Mouse (Mus musculus): ENCODE results near the gene Apoc4. TPM values are rescaled to one million over a fixed set of nuclear protein-coding genes. Genes with fewer than 3 reads are reported as not detected.
A peak's percentile ranks its signal among the peaks of the same experiment; 100 is the strongest.
"Not testable (repeated sequence)": the region's sequence is repeated elsewhere in the genome, so short reads cannot be mapped to it uniquely, and the experiment has no call there.

The Apoc4 gene
- total RNA-seq, 2 experiments from 2014 or later: not detected

DNA sequence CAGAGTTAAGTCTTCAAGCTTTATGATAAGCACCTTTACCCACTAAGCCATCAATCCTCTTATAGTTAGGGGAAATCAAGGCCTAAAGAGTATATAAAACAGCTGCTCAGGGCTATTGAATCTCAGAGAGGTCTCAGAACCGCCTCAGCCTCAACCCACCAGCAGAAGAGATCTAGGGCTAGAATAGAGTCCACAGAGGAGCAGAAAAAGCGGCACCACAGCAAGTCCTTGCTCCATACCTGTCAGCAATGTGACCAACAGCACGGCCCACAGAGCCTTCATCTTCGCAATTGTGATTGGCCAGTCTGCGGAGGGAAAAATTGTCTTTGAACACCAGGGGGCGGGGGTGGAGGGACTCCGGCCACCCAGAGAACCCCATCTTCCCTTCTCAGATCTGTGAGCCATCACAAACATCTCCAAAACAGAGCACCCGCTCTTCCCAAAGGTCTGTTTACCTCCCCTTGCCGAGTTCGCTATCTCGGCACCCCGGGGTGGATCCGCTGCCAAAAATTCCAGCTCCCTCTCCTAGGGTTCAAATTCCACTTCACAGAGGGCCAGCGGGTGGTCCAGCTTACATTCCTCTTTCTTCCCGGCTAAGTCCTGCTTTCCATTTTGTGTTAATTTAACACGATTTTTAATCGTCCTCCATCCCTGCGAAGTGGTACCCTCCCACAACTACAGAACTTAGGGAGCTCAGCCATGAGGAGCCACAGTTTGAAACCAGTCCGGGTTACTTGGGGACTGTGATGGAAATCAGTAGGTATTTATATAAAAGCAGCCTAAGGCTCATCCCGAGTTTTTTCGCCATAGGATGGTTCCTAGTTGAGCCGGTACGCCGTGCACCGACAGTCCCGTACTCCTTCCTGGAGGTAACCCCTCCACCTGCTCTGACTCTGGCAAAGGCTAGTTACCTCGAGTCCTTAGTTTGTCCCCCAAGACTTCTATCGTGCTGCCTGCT is 16.9 kb upstream of the Apoc4 start:
- H3K27ac ChIP-seq: peak overlapping the region; percentile 69
- H3K4me3 ChIP-seq: peak overlapping the region; percentile 43
- peak; percentile 15 for TF ChIP-seq CTCF (IDR thresholded peaks at IDR 0.05)
- no peak for DNase-seq (ENCODE audit: extremely low spot score in 1 of 2, low spot score in 2 of 2)
- intact Hi-C loops (cut with DNase I): no loop called here

- TF ChIP-seq CTCF (IDR thresholded peaks at IDR 0.05): no peak
- no peak overlapping the region for H3K27ac ChIP-seq
- intact Hi-C loops (cut with DNase I): no loop called here
- no peak for DNase-seq (ENCODE audit: extremely low spot score in 1 of 2, low spot score in 2 of 2)
- H3K4me3 ChIP-seq: peak overlapping the region; percentile 21
These were observed 15.1 kb upstream of the Apoc4 start for GRCm38 (mm10) chr7:19696336-19696873.

DNA sequence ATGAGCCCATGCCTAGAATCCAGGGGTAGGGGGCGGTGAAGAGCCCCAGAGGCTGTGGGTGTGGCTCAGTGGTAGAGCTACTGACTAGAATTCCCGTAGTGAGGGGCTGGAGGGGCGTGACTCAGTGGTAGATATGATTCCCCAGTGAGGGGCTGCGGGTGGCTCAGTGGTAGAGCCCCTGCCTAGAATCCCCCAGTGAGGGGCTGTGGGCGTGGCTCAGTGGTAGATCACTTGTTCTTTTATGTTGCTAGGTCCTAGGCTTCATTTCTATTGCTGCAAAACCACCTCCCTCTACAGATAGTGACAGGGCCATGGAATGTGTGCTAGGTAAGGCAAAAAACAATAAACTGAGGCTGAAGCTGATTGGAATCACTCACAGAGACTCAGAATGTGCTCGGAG is 14.6 kb upstream of the Apoc4 start:
- intact Hi-C loops (cut with DNase I): no loop called here
- H3K4me3 ChIP-seq: peak overlapping the region; percentile 21; the same call in 1 of the 2 replicates
- no peak overlapping the region for H3K27ac ChIP-seq
- no peak for TF ChIP-seq CTCF (IDR thresholded peaks at IDR 0.05)
- DNase-seq (ENCODE audit: extremely low spot score in 1 of 2, low spot score in 2 of 2): no peak

DNA sequence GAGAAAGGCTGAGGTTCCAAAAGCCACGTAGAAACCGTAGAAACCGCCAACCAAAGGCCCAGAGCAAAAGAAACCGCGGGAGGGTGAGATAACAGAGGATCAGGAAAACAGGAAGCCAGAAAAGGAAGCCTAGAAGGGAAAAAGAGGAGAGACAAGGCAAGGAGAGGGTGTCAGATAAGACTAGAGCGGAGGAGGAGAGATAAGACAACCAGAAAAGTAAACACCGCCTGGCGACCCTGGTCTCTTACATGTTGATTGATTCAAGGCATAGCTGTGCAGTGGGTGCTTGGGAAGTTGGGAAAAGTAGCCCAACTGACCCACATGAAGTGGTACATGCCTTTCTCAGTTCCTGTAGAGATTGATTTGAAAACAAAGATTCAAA is 13.9 kb upstream of the Apoc4 start:
- H3K4me3 ChIP-seq: no peak overlapping the region
- DNase-seq (ENCODE audit: extremely low spot score in 1 of 2, low spot score in 2 of 2): no peak
- TF ChIP-seq CTCF (IDR thresholded peaks at IDR 0.05): no peak
- no peak overlapping the region for H3K27ac ChIP-seq
- intact Hi-C loops (cut with DNase I): no loop called here

- Histone ChIP-seq H3K4me3 (no peak overlapping the region), H3K27ac (no peak overlapping the region; the same call in 1 of the 2 replicates)
- intact Hi-C loops (cut with DNase I): no loop called here
- no peak for TF ChIP-seq CTCF (IDR thresholded peaks at IDR 0.05)
- DNase-seq (ENCODE audit: extremely low spot score in 1 of 2, low spot score in 2 of 2): no peak
These were observed 13.3 kb upstream of the Apoc4 start for GRCm38 (mm10) chr7:19694336-19695212.

DNA sequence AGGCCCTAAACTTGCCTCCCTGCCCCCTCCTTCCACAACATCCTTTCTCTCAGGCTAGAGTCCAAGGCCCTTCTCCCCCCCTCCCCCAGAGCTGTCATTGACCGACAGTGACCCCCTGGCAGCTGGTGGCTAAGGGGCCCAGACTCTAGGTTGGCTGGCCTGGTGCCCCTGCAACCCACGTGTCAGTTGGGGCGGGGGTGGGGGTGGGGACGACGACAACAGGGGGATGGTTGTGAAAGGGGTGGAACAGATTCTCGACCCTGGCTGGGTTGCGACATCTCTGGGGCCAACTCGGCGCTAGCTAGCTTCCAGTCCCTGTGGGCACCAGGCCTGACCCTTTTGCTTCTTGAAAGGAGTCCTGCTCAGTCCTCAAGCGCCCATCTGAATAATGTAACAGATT is 12.1 kb upstream of the Apoc4 start:
- no peak for TF ChIP-seq CTCF (IDR thresholded peaks at IDR 0.05)
- Histone ChIP-seq H3K4me3 (no peak overlapping the region), H3K27ac (peak overlapping the region; percentile 38; the same call in 1 of the 2 replicates)
- intact Hi-C loops (cut with DNase I): no loop called here
- no peak for DNase-seq (ENCODE audit: extremely low spot score in 1 of 2, low spot score in 2 of 2)

DNA sequence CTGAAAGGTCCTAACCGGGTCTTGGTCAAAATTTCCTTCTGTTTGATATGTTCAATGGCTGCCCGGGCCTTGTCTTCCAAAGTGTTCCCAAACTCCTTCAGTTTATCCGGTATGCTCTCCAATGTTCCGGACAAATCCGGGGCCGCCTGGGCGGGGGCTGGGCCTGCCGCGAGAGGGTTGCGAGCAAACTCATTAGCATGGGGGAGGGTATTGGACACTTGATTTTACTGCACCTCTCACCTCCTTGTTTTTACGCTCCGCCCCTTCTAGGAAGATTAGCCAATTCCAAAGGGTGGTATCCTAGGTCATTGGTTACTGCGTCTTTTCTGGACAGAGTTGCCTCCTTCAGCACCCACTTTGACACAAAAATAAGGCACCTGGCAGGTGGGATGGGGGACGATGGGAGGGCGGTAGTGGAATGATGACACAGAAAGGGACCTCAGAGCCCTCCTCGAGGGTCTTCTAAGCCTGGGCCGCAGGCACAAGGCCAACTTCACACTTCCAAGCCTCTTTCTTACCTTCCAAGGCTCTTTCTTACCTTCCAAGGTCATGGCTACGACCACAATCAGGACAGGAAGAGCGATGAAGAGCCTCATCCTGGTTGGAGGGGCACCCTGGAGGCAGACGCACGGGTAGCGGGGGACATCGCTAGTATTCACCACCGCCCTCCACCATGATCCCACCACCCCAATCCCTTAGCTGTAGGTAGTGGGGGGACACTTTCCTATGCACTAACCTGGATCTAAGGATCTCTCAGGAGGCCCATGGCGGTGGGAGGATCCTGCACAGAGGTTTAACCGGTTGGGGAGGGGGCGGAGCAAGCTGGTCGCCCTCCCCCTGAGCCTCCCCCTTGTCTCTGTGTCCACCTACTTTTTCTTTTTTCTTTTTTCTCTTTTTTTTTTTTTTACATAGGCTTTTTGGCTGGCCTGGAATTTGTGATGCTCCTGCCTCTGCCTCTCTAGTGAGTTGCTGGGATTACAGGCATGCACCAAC is 10.9 kb upstream of the Apoc4 start, which contains the start of gene Apoc1:
Gene Apoc1 (minus strand): TSS at position 788 of the 993 bp plus-strand sequence.
- DNase-seq (ENCODE audit: extremely low spot score in 1 of 2, low spot score in 2 of 2): no peak
- intact Hi-C loops (cut with DNase I): no loop called here
- no peak for TF ChIP-seq CTCF (IDR thresholded peaks at IDR 0.05)
- Histone ChIP-seq H3K27ac (peak within 1 kb of the TSS; percentile 28; the same call in 1 of the 2 replicates), H3K4me3 (no peak within 1 kb of the TSS)

DNA sequence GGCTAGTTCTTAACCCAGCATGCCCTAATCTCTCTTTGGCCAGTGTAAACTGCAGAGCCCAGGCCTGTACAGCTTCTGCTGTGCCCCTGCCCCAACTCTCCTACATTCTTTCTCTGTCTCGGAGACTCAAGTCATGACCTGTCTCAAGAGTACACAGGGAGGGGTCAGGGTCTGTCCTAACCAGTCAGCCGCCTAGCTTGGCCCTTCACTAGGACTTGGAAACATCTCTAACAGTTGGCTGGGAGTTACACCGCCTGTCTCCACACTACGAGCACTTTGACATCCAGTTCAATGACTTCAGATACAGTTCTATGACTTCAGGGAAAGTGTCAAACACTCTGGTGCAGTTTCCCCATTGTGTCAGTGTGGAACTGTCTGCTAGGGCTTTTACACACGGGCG is 10.2 kb upstream of the Apoc4 start:
- DNase-seq (ENCODE audit: extremely low spot score in 1 of 2, low spot score in 2 of 2): no peak
- no peak overlapping the region for H3K4me3 ChIP-seq
- TF ChIP-seq CTCF (IDR thresholded peaks at IDR 0.05): no peak
- intact Hi-C loops (cut with DNase I): no loop called here
- no peak overlapping the region for H3K27ac ChIP-seq

GRCm38 (mm10) chr7:19690845-19691244 is 9.6 kb upstream of the Apoc4 start:
- no peak for TF ChIP-seq CTCF (IDR thresholded peaks at IDR 0.05)
- H3K4me3 ChIP-seq: no peak overlapping the region
- intact Hi-C loops (cut with DNase I): no loop called here
- H3K27ac ChIP-seq: no peak overlapping the region
- DNase-seq (ENCODE audit: extremely low spot score in 1 of 2, low spot score in 2 of 2): no peak

DNA sequence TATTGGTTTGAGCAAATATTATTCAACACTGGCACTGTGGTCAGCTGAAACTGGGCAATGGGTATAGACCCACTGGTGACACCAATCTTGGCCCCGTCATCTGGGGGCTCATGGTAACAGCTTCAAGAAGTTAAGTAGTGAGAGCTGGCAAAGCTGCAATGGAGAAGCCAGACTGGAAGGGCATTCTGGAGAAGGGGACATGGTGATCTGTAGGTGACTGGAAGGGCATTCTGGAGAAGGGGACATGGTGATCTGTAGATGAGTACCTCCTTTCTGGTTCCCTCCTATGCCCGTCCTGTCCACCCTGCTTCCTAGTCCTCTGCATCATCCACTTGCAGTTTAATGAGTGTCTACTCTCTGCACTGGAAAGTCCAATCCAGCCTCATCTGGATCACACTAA is 7.3 kb upstream of the Apoc4 start:
- no peak for TF ChIP-seq CTCF (IDR thresholded peaks at IDR 0.05)
- no peak overlapping the region for H3K27ac ChIP-seq
- H3K4me3 ChIP-seq: no peak overlapping the region
- intact Hi-C loops (cut with DNase I): no loop called here
- DNase-seq (ENCODE audit: extremely low spot score in 1 of 2, low spot score in 2 of 2): no peak

DNA sequence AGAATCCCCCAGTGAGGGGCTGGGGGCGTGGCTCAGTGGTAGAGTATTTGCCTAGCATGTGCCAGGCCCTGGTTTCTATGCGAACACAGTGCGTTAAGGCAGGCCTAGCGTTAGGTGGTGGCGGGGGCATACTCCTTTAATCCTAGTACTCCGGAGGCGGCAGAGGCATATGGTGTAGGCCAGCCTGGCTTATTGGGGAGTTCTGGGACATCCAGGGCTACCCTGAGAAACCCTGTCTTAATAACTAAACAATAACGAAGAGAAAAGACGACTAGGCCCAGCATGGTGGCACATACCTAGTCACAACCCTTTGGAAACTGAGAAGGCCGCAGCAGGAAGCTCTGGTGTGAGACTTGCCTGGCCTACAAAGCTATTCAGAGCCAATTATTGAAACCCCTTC is 6.8 kb upstream of the Apoc4 start:
- TF ChIP-seq CTCF (IDR thresholded peaks at IDR 0.05): no peak
- H3K4me3 ChIP-seq: no peak overlapping the region
- intact Hi-C loops (cut with DNase I): no loop called here
- no peak for DNase-seq (ENCODE audit: extremely low spot score in 1 of 2, low spot score in 2 of 2)
- H3K27ac ChIP-seq: no peak overlapping the region

DNA sequence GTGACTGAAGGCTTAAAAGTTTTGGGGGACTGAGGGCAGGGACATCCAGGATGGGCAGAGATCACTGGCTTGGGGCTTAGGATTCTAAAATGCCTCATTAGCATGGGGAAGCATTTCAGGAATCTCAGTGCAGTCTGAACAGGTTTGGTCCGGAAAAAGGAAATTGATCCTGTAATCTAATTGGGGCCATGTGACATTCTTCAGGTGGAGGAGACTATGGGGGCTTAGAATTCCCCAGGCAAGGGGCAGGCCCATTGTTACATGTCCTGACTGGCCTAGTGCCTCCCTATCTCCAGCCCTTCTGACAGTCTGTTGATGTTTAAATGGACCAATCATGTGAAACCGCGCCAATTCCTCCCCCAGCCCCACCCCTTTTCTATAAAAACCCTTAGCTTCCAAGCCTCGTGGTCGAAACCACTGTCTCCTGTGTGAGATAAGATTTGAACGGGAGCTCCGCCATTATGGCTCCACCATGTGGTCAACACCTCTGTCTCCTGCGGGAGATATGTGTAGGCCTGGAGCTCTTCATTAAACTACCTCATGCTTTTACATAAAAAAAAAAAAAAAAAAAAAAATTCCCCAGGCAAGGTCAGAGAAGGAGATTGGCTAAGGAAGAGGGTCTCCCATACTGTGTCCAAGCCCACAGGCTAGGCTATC is 5.8 kb upstream of the Apoc4 start:
- intact Hi-C loops (cut with DNase I); H3K27ac ChIP-seq; H3K4me3 ChIP-seq; DNase-seq (ENCODE audit: extremely low spot score in 1 of 2, low spot score in 2 of 2): not testable (repeated sequence)
